Mouse (Mus musculus) midbrain, embryonic 15.5 days (tissue): Measurements from ENCODE around the gene Cnpy4. TPM values are rescaled to one million over a fixed set of nuclear protein-coding genes. Genes with fewer than 3 reads are reported as not detected.
A peak's percentile ranks its signal among the peaks of the same experiment; 100 is the strongest.

Experiments
- ATAC-seq: fragments of 200-750 bp; cut with Nextera tagmentation; replicated peaks from 2 replicates; pipeline ENCODE4 v1.8.0; 2017; ENCODE audit warnings: moderate TSS enrichment
- H3K27ac ChIP-seq: fragments of 300-500 bp; sonication (generic); 2 replicates; pipeline ENCODE4 v1.5.1; 2015; ENCODE audit warnings: mild to moderate bottlenecking, inconsistent platforms
- H3K27me3 ChIP-seq: fragments of 300-500 bp; sonication (generic); replicated peaks from 2 replicates; pipeline ENCODE4 v1.6.1; 2015; ENCODE audit warnings: inconsistent platforms
- H3K36me3 ChIP-seq: fragments of 300-500 bp; sonication (generic); replicated peaks from 2 replicates; pipeline ENCODE4 v1.6.1; 2015; ENCODE audit warnings: inconsistent platforms
- H3K4me1 ChIP-seq: fragments of 300-500 bp; sonication (generic); 2 replicates; pipeline ENCODE4 v1.6.1; 2015; ENCODE audit warnings: inconsistent platforms
- H3K4me2 ChIP-seq: fragments of 300-500 bp; sonication (generic); 2 replicates; pipeline ENCODE4 v1.6.1; 2015; ENCODE audit warnings: inconsistent platforms, mild to moderate bottlenecking, moderate library complexity
- H3K4me3 ChIP-seq: fragments of 300-500 bp; sonication (generic); 2 replicates; pipeline ENCODE4 v1.5.1; 2015; ENCODE audit warnings: mild to moderate bottlenecking, inconsistent platforms
- H3K9ac ChIP-seq: fragments of 300-500 bp; sonication (generic); 2 replicates; pipeline ENCODE4 v1.6.1; 2015; ENCODE audit warnings: mild to moderate bottlenecking, inconsistent platforms
- H3K9me3 ChIP-seq: fragments of 300-500 bp; sonication (generic); 2 replicates; pipeline ENCODE4 v1.6.1; 2016; ENCODE audit warnings: inconsistent platforms
- WGBS: fragments of 180-500 bp; shearing (Covaris S2); methylation state at CpG from one replicate; pipeline ENCODE4 v1.1.7; 2015; ENCODE audit warnings: mixed read lengths; 5-methylcytosine and 5-hydroxymethylcytosine counted together
- polyA plus RNA-seq: library from polyadenylated mRNA; unstranded; fragments of >200 nt; fragmentation: Nextera tagmentation; extraction: Ambion mirVana; gene quantifications from 2 replicates; pipeline ENCODE4 v1.2.1, GENCODE M21; 2015

Cnpy4 gene
- polyA plus RNA-seq = 33.3 and 35.5 TPM in 2 replicates

- WGBS = 0% methylated on average over 31 of the region's 31 CpGs
- H3K36me3 ChIP-seq = peaks cover 12% of the 10 kb centered on the region
- no peaks in the 10 kb centered on the region for H3K9me3 ChIP-seq
- peak; percentile 87 for ATAC-seq
- H3K27me3 ChIP-seq = no peaks in the 10 kb centered on the region
- H3K4me3 ChIP-seq = peak within 1 kb of the TSS; percentile 71
- H3K9ac ChIP-seq = peak within 1 kb of the TSS; percentile 71
- H3K27ac ChIP-seq = peak within 1 kb of the TSS; percentile 84
- peak within 1 kb of the TSS; percentile 71 for H3K4me2 ChIP-seq
- H3K4me1 ChIP-seq = peaks cover 22% of the 10 kb centered on the region
Observed at GRCm38 (mm10) chr5:138186950-138187638, at the start of gene Cnpy4, which contains the start of gene Taf6. Cnpy4 (plus strand) TSS chr5:138187485. Taf6 (minus strand) TSS chr5:138187451.

GRCm38 (mm10) chr5:138137935-138138549 lies 49.2 kb upstream of the Cnpy4 start:
- Histone ChIP-seq H3K9me3 (no peaks in the 10 kb centered on the region), H3K27me3 (no peaks in the 10 kb centered on the region), H3K4me2 (no peak overlapping the region), H3K36me3 (peaks cover 28% of the 10 kb centered on the region), H3K9ac (no peak overlapping the region), H3K4me3 (no peak overlapping the region), H3K4me1 (no peaks in the 10 kb centered on the region), H3K27ac (no peak overlapping the region)
- 62% methylated on average over 8 of the region's 8 CpGs for WGBS
- no peak for ATAC-seq

- Histone ChIP-seq H3K36me3 (peaks cover 26% of the 10 kb centered on the region), H3K4me1 (no peaks in the 10 kb centered on the region), H3K9me3 (no peaks in the 10 kb centered on the region), H3K27me3 (no peaks in the 10 kb centered on the region), H3K9ac (no peak overlapping the region), H3K4me3 (no peak overlapping the region), H3K27ac (no peak overlapping the region), H3K4me2 (no peak overlapping the region)
- ATAC-seq = no peak
- whole genome bisulfite sequencing = 73% methylated on average over 4 of the region's 4 CpGs
Observed at GRCm38 (mm10) chr5:138138585-138138984, 48.7 kb upstream of the Cnpy4 start.

- peak overlapping the region; percentile 97; the same call in 1 of the 2 replicates for H3K27ac ChIP-seq
- H3K4me2 ChIP-seq = peak overlapping the region; percentile 51
- H3K4me1 ChIP-seq = peaks cover 12% of the 10 kb centered on the region
- H3K36me3 ChIP-seq = peaks cover 18% of the 10 kb centered on the region; the same call in 1 of the 2 replicates
- WGBS = 93% methylated on average over 3 of the region's 3 CpGs
- no peak for ATAC-seq
- H3K9ac ChIP-seq = peak overlapping the region; percentile 89
- H3K4me3 ChIP-seq = peak overlapping the region; percentile 72
- no peaks in the 10 kb centered on the region for H3K9me3 ChIP-seq
- H3K27me3 ChIP-seq = no peaks in the 10 kb centered on the region
Observed at GRCm38 (mm10) chr5:138154390-138154789, 32.9 kb upstream of the Cnpy4 start.

- under 1% methylated on average over 31 of the region's 31 CpGs for WGBS
- H3K36me3 ChIP-seq = peaks cover 14% of the 10 kb centered on the region; the same call in 1 of the 2 replicates
- ATAC-seq = peak; percentile 96
- peak within 1 kb of the TSS; percentile 97 for H3K27ac ChIP-seq
- H3K9me3 ChIP-seq = no peaks in the 10 kb centered on the region
- no peaks in the 10 kb centered on the region for H3K27me3 ChIP-seq
- H3K4me3 ChIP-seq = peak within 1 kb of the TSS; percentile 72
- H3K4me2 ChIP-seq = peak within 1 kb of the TSS; percentile 51
- H3K9ac ChIP-seq = peak within 1 kb of the TSS; percentile 89
- peaks cover 16% of the 10 kb centered on the region for H3K4me1 ChIP-seq
Observed at GRCm38 (mm10) chr5:138155443-138155976, 31.8 kb upstream of the Cnpy4 start, which contains the start of gene Zfp113. Zfp113 (minus strand) TSS chr5:138155744.

GRCm38 (mm10) chr5:138160224-138160762 lies 27.0 kb upstream of the Cnpy4 start:
- no peaks in the 10 kb centered on the region for H3K9me3 ChIP-seq
- no peaks in the 10 kb centered on the region for H3K27me3 ChIP-seq
- peaks cover 27% of the 10 kb centered on the region; the same call in 1 of the 2 replicates for H3K36me3 ChIP-seq
- peak overlapping the region; percentile 89 for H3K4me3 ChIP-seq
- WGBS = 61% methylated on average over 7 of the region's 7 CpGs
- 0 out of 2 replicates have a peak, but pooled peaks have one; percentile 3 for ATAC-seq
- peak overlapping the region; percentile 83 for H3K27ac ChIP-seq
- H3K9ac ChIP-seq = peak overlapping the region; percentile 41; the same call in 1 of the 2 replicates
- peak overlapping the region; percentile 86 for H3K4me2 ChIP-seq
- H3K4me1 ChIP-seq = peaks cover 16% of the 10 kb centered on the region

- peak; percentile 96 for ATAC-seq
- H3K9me3 ChIP-seq = no peaks in the 10 kb centered on the region
- peak within 1 kb of the TSS; percentile 80 for H3K9ac ChIP-seq
- peaks cover 35% of the 10 kb centered on the region; the same call in 1 of the 2 replicates for H3K36me3 ChIP-seq
- H3K4me3 ChIP-seq = peak within 1 kb of the TSS; percentile 89
- H3K4me1 ChIP-seq = peaks cover 16% of the 10 kb centered on the region
- under 1% methylated on average over 42 of the region's 42 CpGs for WGBS
- peak within 1 kb of the TSS; percentile 86 for H3K4me2 ChIP-seq
- no peaks in the 10 kb centered on the region for H3K27me3 ChIP-seq
- peak within 1 kb of the TSS; percentile 83 for H3K27ac ChIP-seq
Observed at GRCm38 (mm10) chr5:138160842-138161665, 26.2 kb upstream of the Cnpy4 start, which contains the start of gene Cops6. Cops6 (plus strand) TSS chr5:138161071.

- H3K27ac ChIP-seq = no peak overlapping the region
- no peak overlapping the region for H3K4me3 ChIP-seq
- peaks cover 16% of the 10 kb centered on the region for H3K4me1 ChIP-seq
- H3K27me3 ChIP-seq = no peaks in the 10 kb centered on the region
- no peak for ATAC-seq
- no peaks in the 10 kb centered on the region for H3K9me3 ChIP-seq
- no peak overlapping the region for H3K9ac ChIP-seq
- peaks cover 54% of the 10 kb centered on the region for H3K36me3 ChIP-seq
- no peak overlapping the region for H3K4me2 ChIP-seq
- 80% methylated on average over 6 of the region's 6 CpGs for whole genome bisulfite sequencing
Observed at GRCm38 (mm10) chr5:138163046-138163445, 24.2 kb upstream of the Cnpy4 start.

- H3K4me3 ChIP-seq = no peak overlapping the region
- no peak overlapping the region for H3K4me2 ChIP-seq
- no peaks in the 10 kb centered on the region for H3K9me3 ChIP-seq
- H3K36me3 ChIP-seq = peaks cover 60% of the 10 kb centered on the region
- H3K27ac ChIP-seq = no peak overlapping the region
- ATAC-seq = no peak
- 68% methylated on average over 10 of the region's 10 CpGs for WGBS
- H3K4me1 ChIP-seq = peaks cover 16% of the 10 kb centered on the region
- H3K27me3 ChIP-seq = no peaks in the 10 kb centered on the region
- H3K9ac ChIP-seq = no peak overlapping the region
Observed at GRCm38 (mm10) chr5:138163610-138164009, 23.7 kb upstream of the Cnpy4 start.

GRCm38 (mm10) chr5:138165594-138165993 lies 21.7 kb upstream of the Cnpy4 start:
- H3K4me3 ChIP-seq = no peak overlapping the region
- H3K4me2 ChIP-seq = no peak overlapping the region
- H3K9me3 ChIP-seq = no peaks in the 10 kb centered on the region
- H3K27ac ChIP-seq = 0 out of 2 replicates have a peak overlapping the region, but pooled peaks have one; percentile 18
- no peak for ATAC-seq
- peaks cover 24% of the 10 kb centered on the region for H3K4me1 ChIP-seq
- H3K27me3 ChIP-seq = no peaks in the 10 kb centered on the region
- H3K9ac ChIP-seq = no peak overlapping the region
- H3K36me3 ChIP-seq = peaks cover 61% of the 10 kb centered on the region
- 82% methylated on average over 8 of the region's 8 CpGs for WGBS

GRCm38 (mm10) chr5:138170936-138171561 lies 16.2 kb upstream of the Cnpy4 start:
- under 1% methylated on average over 47 of the region's 47 CpGs for whole genome bisulfite sequencing
- peak; percentile 89 for ATAC-seq
- H3K9me3 ChIP-seq = no peaks in the 10 kb centered on the region
- H3K27me3 ChIP-seq = no peaks in the 10 kb centered on the region
- peak overlapping the region; percentile 61 for H3K4me3 ChIP-seq
- H3K4me1 ChIP-seq = peaks cover 30% of the 10 kb centered on the region
- peak overlapping the region; percentile 50 for H3K9ac ChIP-seq
- H3K27ac ChIP-seq = peak overlapping the region; percentile 91
- peaks cover 28% of the 10 kb centered on the region for H3K36me3 ChIP-seq
- H3K4me2 ChIP-seq = peak overlapping the region; percentile 97
